Mouse (Mus musculus): ENCODE data around the gene Mon2.
"Not testable (repeated sequence)": the region's sequence is repeated elsewhere in the genome, so short reads cannot be mapped to it uniquely, and the experiment has no call there.

Mon2 gene

DNA sequence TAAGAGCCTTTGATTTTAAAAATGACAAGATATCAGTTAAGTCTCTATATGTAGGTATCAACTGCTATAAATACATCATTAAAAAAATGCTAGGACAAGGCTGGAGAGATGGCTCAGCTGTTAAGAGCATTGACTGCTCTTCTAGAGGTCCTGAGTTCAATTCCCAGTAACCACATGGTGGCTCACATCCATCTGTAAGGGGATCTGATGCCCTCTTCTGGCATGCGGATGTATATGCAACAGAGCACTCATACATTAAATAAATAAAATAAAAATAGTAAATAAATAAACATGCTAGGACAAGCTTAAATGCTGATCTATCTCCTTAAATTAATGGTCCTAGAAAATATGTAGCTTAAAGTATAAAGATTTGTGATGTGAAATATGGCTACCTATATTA is 19.2 kb downstream of the Mon2 start:
- no peak for DNase-seq (ENCODE audit: low read depth)

DNA sequence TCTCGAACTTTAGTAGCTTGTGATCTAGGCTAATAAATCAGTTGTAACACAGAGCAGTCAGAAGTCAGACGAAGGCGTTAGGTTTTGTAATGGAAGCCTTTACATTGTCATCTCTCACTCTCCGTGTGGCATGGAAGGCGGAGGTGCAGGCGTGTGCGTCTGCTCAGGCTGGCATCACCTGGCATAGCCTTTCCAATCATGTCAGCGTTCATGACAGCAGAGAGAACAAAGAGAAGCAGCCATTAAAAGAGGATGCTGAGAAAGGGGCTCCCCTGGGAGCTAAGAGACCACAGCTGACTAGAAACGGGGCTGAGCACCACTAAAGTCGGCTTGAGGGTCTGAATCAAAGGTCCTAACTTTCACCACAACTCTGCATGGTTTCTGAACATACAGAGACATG is 19.8 kb downstream of the Mon2 start:
- DNase-seq (ENCODE audit: low read depth), result no peak

DNA sequence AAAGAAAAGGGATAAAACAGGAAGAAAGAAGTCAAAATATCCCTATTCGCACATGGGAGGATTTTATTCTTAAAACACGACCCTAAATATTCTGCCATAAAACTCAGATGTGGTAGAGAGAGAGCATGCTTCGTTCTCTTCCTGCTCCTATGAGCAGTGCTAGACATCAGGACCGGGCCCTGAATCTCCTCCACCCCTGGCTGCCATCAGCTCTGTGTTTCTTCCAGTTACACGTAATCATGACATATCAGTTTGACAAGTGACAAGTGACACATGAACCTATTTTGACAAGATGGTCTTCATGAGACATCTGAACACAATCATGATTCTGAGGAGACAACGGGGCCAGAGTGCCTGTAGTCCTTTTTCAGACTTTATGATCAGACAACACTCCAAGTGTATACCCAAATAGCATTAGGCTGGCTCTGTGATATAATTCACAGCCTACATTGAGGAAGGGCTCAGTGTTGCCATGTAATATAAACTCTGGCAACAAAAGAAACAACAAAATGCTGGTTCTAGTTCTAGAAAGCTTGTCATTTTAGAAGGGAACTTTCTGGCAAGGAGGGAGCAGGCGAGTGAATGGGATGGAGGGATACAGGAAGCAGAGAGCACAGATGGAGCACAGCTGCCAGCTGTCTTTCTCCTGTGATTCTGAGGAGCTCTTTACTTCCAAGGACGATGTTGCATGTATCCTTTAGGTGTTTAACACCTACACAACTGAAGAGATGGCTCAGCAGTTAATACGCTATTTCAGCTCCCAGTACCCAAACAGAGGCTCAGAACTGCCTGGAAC is 20.9 kb downstream of the Mon2 start:
- DNase-seq (ENCODE audit: low read depth), result no peak

DNA sequence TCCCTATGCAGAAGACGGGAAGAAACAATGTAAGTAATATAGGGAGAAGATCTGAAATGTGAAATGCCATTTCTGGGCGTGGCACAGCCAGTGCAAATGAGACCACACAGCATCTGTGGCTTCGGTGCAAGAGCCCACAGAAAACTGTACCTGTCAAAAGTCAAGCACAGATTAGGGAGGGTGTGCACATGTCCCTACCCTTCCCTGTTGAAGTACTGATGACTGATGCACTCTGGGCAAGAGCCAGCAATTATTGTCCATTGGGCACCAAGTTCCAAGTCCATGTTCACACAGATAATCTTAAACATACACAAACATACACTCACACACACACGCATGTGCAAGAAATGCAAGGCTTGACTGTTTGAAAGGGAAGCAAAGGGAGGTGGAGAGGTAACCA is 22.7 kb downstream of the Mon2 start:
- no peak for DNase-seq (ENCODE audit: low read depth)

DNA sequence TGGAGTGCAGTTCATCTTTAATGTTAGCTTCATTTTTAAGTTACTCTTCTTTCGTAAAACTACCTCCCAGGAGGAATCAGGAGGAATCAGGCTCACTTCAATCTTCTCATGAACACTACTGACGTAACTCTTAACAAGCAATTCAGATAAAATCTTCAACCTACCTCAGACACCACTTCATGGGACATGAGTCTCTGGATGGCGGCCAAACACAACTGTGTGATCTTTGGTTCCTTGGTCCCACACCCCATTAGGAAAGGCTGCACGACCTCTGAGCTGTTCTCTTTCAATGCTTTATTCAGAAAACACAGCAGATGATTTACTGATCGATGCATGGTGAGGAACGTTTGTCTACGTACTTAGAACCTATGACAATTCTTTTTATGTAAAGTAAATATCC is 24.3 kb downstream of the Mon2 start:
- DNase-seq (ENCODE audit: low read depth), result no peak

DNA sequence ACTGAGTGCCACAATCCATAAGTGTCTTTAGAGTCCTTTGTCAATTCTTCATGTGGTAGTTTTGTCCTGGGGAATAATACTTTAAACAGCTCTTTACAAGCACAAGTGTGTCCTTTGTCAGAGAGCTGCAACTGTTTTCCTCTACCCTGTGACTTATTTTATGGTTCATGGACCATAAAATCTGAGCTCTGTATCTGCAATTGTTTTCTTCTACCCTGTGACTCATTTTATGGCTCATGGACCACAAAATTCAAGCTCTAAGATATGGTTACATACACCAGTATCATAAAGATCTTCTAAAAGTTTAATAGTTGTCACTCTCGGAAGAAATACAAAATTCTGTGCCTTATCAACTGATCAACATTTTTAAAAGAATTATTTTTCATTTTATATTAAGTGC is 27.6 kb downstream of the Mon2 start:
- no peak for DNase-seq (ENCODE audit: low read depth)

DNA sequence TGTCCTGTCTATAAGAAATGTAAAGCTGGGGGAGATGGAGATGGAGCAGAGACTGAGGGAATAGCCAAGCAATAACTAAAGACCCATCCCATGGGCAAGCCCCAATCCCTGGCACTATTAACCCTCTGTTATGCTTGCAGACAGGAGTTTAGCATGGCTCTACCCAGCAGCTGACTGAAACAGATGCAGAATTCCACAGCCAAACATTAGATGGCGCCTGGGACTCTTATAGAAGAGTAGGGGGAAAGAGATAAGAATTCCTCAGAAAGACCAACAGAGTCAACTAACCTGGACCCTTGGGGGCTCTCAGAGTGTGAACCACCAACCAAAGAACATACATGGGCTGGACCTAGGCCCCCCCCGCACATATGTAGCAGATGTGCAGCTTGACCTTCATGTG is 36.4 kb downstream of the Mon2 start:
- DNase-seq (ENCODE audit: low read depth), result no peak

DNA sequence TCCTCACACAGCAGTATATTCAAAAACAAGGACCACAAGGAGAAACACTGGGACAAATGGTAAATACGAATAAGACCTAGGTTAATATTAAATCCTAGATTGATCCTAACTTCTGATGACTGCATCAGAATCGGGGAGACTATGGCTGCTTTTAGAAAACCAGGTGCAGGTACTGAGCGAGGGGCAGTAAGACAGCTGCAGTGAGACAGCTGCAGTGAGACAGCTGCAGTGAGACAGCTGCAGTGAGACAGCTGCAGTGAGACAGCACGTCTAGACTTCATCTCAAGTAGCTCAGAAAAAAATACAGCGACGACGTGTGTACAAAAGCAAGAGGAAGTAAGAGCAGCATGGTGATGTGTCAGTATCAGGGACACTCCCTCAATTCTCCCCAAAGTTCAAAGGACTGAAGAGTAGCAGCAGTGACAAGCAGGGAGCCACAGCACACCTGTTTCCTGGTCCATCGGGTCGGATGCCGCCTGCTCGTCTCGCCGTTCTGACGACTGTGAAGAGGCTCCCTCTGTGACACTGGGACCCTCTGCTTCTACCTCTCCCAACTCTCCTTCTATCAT is 44.1 kb downstream of the Mon2 start:
- no peak for DNase-seq (ENCODE audit: low read depth)

DNA sequence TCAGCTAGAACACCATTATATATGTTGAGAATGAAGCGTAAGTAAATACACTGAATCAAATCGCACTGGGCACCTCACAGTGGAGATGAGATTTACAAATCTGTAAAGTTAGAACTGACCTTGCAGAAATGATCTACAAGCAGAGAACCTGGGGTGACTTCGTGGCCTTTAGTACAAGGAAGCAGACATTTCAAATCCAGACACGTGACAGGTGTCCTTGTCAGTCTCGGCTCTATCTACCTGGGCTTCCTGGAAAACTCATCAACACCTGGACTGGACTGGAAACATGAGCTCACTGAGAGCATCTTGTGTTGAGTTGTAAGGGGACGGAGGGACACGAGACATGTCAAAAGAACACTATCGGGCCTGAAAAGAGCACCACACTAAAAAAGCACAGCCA is 44.9 kb downstream of the Mon2 start:
- DNase-seq (ENCODE audit: low read depth), result no peak

DNA sequence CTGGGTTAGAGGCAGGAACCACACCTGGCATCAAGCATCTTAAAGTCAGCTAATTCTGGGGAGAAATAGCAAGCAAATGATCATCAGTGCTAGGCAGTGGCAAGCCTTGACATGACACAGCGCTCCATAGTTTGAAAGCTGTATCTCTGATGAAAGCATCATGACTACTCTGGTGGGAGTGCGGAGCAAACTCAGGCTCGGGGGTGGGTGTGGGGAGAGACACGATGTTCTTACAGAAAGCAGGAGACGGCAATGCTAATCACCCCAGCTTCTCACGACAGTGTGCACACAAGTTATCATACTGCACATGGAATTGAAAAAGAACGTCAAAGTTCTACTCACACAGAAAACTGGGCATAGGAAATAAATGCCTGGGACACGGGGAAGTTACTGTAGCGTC is 45.7 kb downstream of the Mon2 start:
- no peak for DNase-seq (ENCODE audit: low read depth)

DNA sequence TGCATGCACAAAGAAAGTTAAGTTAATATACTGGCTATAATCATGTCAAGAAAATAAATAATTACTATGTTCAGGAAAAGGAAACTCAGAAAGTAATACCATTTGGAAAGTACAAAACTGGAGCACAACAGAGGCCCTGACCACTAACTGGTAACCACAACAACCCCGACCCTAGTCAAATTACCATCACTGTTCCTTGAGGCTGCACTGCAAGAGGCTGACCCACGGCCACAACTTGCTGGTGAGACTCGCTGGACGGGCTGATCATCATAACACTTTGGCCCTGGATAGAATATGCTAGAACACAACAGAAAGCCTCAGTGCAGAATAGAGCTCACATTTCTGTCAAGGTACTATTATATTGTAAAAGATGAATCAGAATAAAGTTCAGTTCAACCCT is 47.4 kb downstream of the Mon2 start:
- DNase-seq (ENCODE audit: low read depth), result no peak

DNA sequence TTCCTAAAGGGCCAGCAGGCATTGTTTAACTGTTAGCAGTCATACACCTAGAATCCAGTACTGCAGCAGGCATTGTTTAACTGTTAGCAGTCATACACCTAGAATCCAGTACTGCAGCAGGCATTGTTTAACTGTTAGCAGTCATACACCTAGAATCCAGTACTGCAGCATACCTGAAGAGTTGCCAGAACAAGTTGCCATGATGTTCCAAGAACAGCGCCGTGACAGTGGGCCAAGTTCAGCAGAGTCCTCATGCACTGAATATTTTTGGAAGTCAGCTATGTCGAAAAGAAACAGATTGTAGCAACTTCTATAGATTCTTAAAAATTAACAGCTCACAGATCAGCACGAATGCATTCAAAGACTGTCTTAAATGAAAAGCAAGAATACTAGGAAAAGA is 49.6 kb downstream of the Mon2 start:
- not testable (repeated sequence) for DNase-seq (ENCODE audit: low read depth)

DNA sequence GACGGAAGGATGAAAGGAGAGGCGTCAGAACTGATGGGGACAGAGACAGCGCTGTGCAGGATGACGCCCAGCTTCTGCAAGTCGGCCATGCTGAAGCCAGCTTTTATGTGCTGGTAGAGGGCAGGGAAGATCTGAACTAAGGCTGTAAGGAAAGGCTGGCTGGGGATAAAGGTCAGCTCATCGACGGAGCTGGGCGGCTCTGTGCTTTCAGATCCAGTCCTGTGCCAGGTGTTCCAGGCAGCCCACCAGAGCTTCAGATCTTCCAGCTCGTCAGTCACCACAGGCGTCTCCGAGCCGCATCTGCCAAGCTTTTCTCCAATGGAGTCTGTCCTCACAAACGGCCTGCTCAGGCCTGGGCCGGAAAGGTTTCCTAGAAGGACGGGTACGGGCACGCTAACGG is 62.9 kb downstream of the Mon2 start:
- DNase-seq (ENCODE audit: low read depth), result no peak

DNA sequence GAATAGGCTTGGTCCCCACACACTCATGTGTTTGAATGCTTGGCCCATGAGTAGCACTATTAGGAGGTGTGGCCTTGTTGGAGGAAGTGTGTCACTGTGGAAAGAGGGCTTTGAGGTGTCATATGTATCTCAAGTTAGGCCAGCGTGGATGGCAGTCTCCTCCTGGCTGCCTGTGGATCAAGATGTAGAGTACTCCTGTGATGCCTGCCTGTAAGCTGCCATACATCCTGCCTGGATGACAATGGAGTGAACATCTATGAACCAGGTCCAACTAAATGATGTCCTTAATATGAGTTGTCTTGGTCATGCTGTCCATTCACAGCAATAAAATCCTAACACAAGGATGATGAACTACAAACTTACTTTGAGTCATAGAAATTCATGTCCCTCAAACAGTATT is 64.9 kb downstream of the Mon2 start:
- no peak for DNase-seq (ENCODE audit: low read depth)

DNA sequence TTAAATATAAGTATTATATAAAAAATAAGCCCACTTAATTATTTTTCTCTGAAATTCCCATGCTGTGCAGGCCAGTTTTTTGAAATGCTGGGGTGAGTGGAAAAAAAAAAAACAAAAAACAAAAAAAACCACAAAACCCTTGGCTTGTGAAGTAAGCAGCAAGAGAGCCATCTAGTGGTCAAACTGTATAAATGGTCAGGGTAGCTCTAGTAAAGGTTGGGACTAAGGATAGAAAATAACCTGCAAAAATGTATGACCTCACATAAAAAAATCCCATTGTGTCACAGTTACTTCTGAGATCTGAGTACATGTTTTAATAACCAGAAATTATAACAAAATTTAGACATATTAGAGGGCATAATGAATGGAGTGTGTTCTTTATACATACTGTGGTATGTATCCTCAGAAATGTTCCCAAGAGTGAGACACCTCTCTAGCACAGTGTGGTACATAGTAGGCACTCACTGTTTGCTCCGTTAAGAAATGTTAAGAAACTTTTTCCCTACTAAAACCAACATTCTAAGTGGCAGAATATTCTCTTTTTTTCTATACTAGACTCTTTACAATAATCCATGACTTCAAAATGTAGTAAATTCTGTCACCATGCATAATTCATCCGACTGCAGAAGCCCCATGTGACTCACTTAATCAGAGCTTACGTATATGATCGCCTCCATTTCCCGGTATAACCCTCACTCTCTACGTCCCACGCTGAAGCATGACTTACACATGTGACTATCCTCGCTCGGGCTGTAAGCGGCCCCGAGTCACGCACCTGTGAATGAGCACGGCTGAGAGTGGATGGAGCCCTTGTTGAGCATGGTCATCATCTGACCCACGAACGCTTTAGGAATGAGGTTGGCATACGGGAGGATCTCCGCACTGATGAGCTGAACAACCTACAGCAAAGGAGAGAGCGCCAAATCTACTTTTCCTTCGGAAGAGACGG is 70.8 kb downstream of the Mon2 start:
- DNase-seq (ENCODE audit: low read depth), result peak; percentile 44

DNA sequence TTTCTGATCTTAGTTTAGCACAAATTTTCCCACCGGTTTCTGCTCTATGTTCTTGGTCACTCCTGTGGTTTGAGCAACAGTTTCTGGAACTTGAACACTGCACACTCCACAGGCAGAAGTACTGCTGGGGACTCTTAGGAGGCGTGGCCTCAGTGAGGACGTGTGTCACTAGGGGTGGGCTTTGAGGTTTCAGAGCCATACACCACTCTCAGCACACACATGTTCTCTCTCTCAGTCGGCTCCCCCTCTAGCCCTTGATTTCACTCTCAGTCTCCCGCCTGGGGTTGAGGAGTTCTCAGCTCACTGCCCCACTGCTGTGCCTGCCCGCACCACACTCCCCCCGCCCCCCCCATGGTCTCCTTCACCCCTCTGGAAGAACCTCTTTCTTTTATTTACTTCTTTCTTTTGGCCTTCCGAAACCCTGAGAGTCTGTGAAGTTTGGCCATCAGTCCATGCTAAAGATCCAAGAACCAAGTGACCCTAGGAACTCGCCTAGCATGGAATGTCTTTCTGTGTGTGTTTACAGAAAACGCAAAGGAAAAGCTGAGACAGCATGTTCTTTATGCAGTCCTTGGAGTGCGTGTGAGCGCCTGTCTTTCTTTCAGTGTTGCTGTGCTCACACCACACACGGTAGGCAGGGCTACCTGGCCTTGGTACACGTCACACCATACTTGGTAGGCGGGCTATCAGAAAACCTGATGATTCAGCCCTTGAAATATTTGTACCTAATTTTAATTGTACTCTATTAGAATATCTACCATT is 71.6 kb downstream of the Mon2 start:
- DNase-seq (ENCODE audit: low read depth), result no peak

DNA sequence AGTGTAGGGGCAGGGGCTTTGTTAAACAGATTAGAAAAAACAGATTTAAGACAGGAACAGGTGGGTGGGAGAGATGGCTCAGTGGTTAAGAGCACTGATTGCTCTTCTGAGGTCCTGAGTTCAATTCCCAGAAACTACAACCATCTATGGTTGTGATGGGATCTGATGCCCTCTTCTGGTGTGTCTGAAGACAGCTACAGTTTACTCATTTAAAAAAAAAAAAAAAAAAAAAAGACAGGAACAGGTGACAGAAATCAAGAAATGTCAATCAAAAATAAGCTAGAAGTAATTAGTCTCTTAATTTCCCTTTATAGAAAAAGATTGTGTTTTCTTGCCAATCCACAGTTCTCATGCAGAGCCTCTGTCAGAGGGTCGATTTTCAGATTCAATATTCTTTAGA is 74.3 kb downstream of the Mon2 start:
- DNase-seq (ENCODE audit: low read depth), result no peak

DNA sequence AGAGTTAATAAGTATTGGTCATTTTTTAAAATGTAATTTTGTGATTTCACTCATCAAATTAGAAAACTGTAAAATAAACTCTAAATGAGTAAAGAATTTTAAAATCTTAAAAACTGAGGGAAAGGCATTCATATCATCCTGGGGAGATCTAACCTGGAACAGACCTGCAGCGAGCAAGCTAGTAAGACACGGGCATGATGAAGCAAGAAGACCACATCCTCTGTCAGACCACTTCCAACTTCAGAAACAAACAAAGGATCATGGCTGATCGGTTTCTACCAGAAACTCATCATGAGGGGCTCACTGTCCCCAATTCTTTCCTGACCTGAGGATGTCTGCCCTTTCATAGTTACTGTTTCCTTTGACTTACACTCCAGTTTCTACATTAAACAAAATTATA is 74.9 kb downstream of the Mon2 start:
- DNase-seq (ENCODE audit: low read depth), result no peak

DNA sequence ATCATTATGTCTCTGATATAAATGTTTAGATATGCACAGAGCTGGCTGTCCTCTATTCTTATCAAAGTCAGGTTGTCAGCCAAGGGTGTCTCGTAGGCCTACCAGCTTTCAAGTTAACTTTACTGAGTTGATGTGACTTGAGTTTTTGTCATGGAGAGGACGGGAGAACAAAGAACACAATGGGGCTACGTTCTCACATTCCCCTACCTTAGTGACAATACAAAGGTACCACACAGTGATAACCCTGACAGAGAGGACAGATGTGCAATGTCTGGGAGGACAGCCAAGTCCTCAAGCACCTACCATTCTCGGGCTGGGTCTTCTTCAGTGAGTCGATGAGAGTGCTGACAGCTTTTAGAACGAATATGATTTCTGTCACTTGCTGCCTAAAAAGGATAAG is 76.9 kb downstream of the Mon2 start:
- DNase-seq (ENCODE audit: low read depth), result no peak

DNA sequence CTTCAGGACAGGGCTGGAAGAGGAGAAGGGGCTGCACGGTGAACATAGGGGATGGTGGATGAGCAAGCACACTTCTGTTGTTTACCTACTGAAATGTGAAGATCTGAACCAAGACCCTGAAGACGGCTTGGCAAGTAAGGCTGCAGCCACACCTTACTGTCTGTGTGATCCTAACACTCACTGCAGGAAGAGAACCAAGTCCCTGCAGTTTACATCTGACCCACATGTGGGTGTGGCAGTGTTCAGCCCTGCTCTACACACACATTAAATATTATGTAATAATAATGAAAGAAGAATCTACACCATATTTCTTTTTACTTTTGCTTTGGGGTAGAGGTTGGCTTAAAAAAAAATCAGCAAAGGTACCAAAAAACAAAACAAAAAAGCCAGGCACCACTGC is 78.5 kb downstream of the Mon2 start:
- DNase-seq (ENCODE audit: low read depth), result no peak

DNA sequence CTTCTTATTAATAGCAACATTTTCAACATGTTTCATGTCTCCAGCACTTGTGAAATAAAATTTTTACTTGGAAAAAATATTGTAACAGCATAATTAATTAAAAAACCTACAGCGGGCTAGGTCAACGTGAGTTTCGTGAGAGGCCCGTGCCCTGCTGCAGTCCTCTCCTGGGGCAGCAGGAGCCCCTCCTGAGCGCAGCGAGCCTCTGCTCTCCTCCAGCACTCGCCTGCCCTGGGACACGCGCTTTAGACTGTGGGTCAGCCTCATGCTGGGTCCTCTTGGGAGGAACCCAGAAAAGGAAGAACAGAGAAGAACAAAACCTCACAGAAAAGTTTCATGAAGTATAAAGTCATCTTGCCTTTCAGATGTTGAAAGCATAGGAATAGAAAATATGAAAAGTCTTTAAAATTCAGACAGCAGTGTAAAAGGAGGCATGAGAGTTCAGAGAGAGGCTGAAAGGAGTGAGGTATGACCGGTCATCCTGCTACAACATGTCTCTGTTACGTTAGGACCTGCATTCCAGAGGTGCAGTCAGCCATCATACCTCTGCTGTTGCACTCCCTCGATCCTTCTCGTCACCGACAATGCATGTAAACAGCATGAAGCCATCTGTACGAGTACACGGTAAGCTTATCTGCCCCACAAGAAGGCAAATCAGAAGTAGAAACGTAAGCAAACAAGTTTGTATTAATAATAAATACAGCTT is 81.8 kb downstream of the Mon2 start:
- no peak for DNase-seq (ENCODE audit: low read depth)

DNA sequence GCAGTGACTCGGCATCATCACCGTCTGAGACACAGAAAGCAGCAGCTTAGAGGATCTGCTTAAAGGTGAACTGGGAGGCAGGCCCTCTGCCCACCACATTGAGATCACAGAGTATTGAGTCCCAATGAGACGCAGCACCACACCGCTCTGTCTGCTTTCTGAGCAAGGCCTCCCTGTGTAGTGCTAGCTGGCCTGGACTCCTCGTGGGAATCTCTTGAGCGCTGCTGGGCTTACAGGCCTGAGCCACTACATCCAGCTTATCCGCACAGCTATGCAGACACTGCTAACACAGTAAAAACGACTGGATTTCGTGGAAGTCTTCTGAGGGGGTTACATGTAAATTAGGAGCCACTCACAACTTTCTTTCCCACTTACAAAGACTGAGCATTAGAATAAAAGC is 84.7 kb downstream of the Mon2 start:
- no peak for DNase-seq (ENCODE audit: low read depth)

Measured in c-Kit-positive CD71-negative TER-119-negative erythroid progenitor cells, embryonic 14.5 days (primary cell).